Mouse (Mus musculus): Measurements from ENCODE around the gene Dusp1.

The Dusp1 gene

DNA sequence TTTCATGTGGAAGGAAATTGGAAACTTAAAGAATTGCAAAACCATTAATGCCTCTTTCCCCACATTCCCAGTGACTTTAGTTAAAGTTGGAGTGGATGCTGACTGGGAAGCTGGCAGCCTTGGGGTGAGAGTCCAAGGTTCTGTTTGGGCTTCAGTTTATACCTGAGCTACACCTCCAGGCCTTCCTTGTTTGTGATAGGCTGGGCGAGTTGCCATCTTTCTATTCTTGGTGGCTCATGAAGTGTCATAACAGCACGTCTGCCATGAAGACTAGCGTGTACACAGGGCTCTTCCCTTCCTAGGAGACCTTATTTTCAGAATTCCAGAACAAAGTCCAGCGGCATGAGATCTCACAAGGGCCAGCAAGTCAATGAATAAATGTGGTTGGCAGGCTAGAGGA, 39.2 kb downstream of the Dusp1 start:
- no peak for DNase-seq

DNA sequence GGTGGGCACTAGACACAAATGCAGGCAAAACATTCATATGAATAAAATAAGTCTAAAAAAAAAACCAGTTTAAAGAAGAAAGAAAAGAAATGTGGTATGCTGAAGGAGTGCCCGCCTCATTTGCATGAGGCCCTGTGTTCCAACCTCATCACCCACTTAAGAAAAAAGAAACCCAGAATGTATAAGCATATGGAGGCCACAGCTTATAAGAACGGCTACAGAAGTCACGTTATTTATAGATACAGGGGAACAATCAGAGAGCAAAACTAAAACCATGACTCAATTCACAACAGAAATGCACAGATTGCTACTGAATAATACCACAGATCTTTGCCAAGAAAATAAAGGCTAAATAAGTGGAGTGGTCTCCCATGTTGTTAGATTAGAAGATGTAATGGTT, 43.6 kb downstream of the Dusp1 start:
- no peak for DNase-seq

DNA sequence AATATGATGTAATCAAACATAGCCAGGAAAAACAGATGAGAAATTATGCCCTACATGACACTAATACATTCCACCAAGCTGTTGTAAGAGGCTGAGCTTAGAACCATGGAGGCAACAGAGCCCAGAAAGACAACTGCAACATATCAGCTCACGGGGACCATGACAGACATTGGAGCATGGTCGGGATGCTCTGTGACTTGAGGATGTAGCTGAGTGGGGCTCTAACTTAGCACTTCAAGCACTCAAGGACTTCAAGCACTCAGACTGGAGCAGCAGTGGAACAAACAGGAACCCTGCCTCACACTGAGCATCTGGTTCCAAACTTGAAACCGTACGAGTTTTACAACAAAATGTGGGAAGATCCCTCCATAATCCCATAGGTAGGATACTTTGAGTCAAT, 46.3 kb downstream of the Dusp1 start:
- no peak for DNase-seq

DNA sequence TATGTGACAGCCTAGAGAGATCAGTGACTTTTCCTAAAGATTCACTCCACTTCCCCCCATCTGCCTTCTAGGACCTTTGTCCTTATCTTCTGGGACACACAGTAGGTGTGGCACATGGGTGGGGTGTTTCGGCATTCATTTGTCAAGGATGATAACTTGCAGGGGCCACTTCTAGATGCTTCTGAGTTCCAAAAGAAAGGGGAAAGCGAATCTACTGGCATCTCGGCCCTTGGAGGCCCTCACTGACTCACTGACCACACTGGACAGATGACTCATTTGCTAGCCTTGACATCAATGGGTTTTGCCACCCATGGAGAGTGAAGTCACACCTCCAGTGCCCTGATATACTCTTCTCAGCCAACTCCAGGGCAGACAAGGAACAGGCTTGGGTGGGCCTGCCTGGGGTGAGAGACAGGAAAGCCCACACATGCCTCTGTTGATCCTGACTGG, 47.3 kb downstream of the Dusp1 start:
- DNase-seq: no peak

DNA sequence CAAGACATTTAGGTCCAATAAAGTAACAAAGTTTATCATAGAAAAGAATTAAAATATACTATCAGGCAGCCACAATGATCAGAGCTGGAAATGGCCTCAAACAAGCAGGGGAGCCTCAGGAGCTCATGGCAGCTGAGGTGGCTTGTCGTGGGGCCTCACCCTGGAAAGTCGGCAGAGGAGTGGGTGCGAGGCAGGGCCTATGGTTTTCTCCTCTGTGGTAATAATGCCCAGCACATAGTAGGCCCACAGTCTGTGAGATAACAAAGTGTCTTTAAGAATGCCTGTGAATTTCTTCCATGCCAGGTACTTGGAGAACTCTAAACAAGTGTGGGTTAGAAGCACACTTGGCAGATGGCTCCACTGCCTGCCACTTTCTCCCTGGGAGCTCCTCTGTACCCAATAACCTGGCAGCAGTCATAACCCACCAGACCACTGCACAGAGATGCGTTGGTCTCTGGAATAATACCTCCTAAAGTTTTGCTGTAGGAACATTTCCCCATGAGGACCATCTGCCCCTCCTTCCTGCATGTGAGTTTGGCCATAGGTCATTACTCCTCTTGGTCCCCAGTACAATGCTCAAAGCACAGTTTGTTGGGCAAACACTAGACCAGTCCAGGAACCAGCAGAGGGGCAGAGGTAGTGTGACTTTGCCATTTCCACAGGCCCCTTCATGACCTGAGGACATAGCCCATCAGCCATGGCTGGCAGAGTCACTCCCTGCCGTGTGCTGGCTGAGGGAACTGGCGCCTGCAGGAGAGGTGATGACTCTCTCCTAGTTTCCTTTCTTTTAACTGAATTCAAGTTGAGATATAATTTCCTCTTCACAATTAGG, 48.3 kb downstream of the Dusp1 start:
- DNase-seq: no peak

DNA sequence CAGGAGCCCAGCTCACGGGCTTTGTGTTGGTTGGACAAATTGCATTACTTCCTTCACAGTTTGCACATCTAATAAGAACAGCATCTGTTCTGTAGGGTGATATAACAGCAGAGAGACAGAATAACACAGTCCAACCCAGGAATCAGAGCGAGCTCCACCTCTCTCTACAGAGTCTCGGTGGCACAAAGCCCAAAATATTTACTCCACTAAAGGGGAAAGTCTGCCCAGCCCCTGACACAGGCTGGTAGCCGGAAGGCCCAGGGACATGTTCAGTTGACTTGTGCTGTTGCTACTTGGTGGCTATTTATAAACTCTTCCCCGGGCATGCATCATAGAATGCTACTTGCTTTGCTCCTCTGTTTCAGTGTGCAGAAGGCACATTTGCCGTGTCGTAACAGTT, 49.0 kb downstream of the Dusp1 start:
- DNase-seq: no peak

DNA sequence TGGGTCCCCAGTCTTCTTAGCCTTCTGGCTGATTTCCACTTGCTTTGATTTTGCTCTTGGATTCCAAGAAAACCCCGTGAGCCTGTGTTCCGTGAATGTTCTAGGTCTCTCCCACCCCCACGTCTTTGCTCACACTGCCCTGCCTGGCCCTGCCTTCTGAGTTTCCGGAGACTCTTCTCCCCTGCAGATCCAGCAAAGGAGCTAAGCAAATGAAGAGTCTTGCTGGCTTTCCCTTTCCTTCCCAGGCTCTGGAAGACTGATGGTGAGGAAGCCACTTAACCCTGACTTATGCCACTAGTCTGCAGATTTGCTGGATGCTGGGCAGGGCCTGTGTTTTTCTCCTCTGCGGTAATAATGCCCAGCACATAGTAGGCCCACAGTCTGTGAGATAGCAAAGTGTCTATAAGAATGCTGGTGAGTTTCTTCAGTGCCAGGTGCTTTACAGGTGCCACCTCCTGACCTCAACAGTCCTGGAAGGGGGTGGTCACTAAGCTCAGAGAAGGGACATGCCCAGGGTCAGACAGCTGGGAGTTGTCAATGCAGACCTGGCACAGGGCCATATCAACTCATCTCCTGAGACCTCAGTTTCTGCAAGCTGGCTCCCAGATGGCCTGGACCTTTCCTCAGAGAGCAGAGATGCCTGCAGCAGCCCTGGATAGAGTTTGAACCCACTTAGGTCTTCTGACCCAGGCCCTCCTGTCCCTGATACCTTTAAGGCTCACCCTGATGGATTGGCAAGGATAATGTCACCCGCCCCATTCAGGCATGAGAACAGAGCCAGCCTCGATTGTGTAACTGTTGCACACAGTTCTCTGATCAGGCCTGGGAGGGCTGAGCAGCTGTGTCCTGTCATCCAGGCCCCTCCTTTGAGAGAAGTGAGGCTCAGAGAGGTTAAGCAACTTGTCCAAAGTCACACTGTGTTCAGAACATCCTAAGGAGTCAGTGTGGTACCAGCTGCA, 49.8 kb downstream of the Dusp1 start:
- peak; percentile 43 for DNase-seq

DNA sequence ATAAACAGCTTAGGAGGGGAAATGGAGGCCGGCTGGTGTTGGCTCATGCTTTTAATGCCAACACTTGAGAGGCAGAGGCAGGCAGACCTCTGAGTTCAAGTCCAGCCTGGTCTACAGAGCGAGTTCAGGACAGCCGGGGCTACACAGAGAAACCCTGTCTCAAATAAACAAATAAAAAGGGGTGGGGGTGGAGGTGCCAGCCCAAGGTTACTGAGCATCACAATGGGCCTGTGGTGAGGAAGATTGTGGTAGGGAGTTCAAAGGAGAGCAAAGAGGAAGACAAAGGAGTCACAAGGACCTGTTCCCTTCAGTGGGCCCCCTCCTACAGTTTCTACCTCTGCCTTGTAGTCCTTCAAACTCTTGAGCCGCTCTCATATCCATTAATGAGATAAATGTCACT, 50.7 kb downstream of the Dusp1 start:
- DNase-seq: no peak

DNA sequence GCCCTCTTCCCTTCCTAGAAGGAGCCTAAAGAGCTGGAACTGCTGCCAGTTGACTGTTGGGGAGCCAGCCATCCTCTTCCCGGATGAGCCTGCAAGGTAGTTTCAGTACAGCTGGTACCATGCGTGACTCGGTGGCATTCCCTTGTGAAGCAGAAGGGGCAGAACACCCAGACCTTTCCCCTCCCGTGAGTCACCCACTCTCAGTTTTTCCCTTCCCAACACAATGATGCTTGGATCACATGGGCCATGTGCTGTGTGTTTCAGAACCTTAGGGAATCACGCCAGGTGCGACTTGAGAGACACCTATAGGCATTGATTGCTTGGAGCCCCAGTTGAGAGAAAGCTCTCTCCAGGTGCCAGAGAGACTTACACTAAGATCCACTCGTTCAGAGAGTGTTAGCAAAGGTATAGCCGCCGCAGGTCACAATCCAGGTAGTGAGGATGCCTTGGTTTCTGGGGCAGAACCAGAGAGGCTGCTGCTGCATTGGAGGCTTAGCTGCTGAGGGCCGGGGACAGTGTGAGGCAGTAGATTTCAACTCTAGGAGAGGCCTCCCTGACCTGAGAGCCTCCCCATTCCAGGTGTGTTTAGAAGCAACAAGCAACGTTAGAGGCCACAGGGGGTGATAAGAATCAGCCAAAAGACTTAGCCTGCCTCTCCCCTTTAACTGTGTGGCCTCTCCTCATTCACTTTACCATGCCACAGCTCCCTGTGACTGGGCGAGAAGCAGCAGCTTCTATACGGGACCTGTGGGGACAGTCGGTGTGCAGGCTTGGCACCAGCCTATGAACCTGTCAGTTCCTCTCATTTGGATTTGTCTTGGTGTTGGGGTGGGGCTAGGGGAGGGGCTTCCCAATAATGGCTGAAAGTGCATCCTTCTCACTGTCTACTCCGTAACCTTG, 51.5 kb downstream of the Dusp1 start:
- no peak for DNase-seq

DNA sequence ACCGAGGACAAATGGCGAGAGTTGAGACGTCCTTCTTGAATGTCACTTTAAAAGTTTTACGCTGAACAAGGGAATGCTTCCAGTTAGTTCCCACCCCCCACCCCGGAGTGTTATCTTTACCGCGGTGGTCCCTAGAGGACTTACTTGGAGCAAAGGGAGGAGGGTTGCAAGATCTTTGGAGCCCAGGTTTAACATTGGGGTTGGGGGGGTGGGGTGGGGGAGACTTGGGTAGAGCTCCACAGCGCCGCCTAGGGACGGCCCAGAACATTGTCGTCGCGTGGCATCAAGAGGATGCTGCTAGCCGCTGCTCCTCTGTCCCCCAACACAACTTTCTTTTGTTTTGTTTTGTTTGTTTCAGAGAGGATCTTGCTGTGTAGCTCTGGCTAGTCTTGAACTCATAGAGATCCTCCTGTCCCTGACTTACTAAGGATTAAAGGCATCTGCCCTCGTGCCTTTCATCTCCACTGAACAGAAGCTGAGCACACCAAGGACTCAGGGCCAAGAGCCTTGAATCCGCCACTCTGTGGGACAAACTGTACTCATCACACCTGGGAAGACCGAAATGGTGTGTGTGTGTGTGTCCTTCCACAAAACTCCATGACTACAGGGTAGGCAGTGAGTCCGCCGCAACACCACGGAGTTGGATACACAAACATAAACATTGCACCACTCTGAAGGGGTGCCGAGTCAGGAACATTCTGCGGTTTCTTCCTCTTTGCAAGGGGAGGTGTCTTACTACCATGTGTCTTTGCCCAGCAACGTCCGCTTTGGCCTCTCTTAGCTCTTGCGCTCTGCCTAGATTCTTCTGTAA, 52.8 kb downstream of the Dusp1 start:
- no peak for DNase-seq

DNA sequence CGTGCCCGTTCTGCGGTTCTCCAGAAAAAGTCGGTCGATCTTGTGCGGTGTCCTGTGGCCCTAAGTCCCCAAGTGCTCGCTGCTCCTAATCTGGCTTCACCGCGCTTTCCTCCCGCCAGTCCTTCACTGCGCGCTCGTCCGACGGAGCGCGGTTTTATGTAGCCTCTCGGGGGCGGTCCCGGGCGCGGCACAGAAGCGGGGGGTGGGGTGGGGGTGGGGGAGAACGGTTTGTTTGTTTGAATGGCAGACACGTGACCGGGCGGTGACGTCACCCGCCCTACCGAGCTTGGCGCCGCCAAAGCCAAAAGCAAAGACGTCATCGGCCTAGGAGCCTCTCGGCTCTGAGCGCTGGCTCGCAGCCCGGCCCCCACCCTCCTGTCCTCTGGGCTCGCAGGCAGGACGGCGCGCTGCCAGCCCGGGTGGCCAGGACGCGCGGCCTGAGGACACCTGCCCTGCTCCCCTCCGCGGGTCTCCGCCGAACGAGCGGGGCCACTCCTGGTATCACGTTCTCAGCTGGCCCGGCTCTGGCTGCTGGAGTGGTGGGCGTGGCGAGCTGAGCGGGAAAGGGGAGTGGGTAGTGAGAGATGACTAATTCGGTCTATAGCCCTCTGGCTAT, 53.5 kb downstream of the Dusp1 start:
- DNase-seq: peak; percentile 99

DNA sequence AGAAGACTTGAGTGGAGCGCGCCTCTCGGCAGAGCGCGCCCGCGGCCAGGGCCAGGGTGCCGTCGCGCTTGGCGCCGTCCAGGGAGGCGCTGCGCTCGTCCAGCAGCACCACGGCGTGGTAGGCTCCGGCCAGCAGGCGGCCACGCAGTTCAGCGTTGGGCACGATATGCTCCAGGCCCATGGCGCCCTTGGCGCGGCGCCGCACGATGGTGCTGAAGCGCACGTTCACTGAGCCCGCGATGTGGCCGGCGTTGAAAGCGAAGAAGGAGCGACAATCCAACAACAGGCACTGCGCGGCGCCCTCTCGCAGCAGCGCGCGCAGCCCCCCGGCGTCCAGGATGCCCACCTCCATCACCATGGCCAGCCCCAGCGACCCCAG, 54.0 kb downstream of the Dusp1 start:
- peak; percentile 91 for DNase-seq

DNA sequence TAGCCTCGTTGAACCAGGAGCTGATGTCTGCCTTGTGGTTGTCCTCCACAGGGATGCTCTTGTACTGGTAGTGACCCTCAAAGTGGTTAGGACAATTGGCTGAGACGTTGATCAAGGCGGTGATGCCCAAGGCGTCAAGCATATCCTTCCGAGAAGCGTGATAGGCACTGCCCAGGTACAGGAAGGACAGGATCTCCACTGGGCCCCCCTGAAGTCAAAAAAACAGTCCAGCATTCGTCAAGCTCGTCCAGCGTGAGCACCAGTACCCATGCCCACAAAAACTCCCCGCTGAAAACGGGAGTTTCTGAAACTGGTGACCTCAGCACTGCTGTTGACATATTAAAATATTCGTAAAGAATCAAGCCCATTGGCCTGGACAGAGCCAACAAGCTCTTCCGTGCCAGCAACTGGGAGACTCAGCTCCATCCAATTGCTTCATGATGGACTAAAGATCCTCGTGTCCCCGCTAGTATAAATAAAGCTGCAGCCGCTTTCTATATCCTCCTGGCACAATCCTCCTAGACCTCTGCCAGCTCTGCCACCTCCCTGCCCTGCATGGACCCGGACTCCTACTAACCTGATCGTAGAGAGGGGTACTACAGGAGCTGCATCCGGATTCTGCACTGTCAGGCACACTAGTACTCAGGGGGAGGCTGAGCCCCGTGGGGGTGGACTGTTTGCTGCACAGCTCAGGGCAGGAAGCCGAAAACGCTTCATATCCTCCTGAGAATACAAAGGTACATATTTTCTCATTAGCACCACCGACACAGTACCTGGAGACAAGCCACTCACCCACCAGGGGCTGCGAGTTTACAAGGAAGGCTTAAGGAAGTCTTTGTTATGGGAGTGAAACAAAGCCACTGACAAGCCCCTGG, 54.7 kb downstream of the Dusp1 start:
- DNase-seq: peak; percentile 51

DNA sequence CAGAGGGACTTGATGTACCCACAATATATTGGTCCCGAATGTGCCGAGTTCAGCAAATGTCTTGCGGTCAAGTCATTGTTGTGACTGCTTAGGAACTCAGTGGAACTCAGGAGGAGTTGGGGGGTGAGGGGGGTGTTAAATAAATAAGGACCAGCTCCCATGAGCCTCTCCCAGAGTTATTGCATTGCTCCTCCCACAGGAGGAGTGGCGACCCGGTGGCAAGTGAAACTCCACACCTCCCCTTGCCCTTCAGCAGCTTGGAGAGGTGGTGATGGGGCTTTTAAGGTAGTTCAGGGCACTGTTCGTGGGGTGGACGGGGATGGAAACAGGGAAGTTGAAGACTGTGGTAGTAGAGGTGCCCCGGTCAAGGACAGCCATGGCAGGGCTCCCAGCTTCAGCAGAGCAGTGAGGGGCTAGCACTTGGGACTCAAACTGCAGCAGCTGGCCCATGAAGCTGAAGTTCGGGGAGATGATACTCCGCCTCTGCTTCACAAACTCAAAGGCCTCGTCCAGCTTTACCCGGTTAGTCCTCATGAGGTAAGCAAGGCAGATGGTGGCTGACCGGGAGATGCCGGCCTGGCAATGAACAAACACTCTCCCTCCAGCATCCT, 55.8 kb downstream of the Dusp1 start:
- DNase-seq: peak; percentile 24

DNA sequence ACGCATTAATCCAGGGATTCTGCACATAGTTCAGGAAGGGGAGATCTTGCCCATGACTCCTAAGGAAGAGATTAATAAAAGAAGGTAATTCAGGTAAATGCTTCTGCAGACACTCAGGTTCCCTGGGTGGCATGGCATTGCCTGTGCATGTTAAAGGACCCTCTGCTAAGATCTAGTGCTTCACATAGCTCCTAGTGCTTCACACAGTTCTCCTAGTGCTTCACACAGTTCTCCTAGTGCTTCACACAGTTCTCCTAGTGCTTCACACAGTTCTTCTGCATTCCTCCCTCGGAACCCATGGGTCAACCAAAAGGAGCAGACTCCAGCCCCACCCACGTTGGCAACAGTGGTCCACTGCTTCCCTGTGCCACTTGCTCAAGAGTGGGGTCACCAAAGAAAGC, 56.7 kb downstream of the Dusp1 start:
- DNase-seq: no peak

DNA sequence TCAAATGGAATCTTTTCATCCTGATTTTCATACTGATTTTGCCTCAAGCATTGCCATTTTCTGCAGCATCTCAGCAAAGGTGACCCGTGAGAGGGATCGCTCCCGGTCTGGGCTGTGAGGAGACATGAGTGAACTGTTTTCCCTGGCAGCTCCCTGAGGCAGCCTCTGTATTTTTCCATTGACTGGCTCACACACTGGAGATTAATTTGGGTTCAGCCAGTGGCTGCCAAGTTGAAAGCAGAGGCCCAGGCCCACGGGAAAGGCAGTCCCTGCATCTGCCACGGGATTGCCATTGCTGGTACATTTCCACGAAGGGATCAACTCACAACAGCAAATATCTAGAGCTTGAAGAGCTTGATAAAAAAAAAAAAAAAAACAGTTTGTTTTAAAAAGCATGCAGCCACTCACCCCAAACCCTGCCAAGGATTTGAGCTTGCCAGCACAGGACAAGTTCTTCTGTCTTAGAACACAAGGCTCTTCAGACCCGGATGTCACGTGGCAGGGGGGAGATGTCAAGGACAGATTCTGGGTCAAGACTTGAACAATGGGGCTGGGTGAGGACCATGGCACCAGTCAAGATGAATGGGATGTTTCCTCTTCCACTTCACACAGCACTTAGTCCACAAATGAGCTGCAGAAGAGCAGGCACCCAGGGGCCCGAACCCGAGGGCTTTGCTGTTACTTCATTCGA, 57.8 kb downstream of the Dusp1 start:
- peak; percentile 63 for DNase-seq

DNA sequence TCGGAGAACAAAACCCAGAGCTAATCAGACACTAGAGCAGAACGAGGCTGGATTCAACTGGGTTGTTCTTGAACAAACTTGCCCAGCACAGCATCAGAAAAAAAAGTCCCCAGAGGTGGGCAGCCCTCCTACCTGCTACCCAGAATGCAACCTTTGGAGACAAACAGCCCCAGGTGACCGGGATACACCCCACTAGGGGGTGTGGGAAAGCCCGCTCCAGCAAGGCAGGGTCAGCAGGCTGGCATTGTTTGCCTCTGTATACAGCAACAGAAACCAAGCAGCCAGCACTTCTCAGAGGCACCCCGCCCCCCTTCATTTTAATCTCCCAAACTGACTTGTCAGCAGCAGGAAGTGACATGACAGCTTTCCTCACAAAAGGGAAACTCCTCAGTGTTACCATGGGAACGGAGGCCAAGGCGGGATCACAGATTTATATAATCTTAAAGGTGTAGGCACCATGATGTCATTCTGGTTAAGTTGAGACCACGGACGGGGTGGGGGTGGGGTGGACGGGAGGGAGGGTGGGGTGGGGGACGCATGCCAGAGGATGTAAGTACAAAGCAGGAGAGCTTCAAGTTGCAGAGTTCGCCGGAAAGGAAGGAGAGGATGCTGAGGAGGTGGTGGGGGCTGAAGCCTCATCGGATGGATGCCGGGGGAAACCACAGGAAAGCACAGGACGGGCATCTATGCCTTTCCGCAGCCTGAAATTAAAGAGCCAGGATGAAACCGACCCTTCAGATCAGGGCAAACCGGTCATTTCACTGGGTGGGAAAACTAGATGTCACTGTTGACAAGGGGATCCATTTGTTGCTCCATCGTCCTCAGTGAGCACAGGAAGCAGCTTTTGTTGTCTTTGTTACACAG, 58.9 kb downstream of the Dusp1 start:
- peak; percentile 96 for DNase-seq

DNA sequence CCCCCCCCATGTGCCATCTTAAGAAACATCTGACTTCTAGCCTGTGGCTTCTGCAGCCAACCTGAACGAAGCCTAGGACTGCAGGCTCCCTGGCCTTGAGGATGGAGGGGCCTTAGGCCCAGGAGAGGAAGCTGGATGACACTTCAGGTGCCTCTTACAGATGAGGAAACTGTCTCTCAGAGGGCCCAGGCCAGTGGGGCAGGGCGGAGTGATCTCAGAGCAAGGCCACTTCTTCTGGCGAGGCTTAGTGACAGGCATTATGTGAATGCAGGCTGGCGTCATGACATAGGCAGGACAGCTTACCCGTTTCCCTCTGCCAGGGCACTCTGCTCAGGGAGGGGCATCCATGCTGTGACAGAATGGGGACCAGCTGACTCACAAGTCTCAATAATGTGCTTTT, 60.1 kb downstream of the Dusp1 start:
- DNase-seq: no peak

Data from retina, postnatal 1 day (tissue).